Comparison of ENCODE assay signal across 16 mouse cellular contexts in genomic region chr11:106106047-106106587, GRCm38 (mm10). TPM values are rescaled to one million over a fixed set of nuclear protein-coding genes. Genes with fewer than 3 reads are reported as not detected.
DNase-seq lines count a peak whose midpoint lies in the region; ATAC-seq lines count a peak whose summit lies in the region.
"Had no signal": no experiment of that assay in that cellular context is flagged by ENCODE, and none has a peak within 500 bp of the region (broad histone marks: within the 10 kb centered on the region; RNA-seq: fewer than 3 reads in every experiment).

No protein-coding gene starts in this region.

- 0 out of 2 replicates have a peak overlapping the region, but pooled peaks have one; percentile 10 for H3K27ac ChIP-seq in liver, embryonic 15.5 days (replicated peaks)
- no peak overlapping the region for H3K27ac ChIP-seq in liver, embryonic 12.5 days

- no peaks in the 10 kb centered on the region for H3K4me1 ChIP-seq in liver, embryonic 15.5 days (replicated peaks)
- no peaks in the 10 kb centered on the region for H3K4me1 ChIP-seq in liver, embryonic 12.5 days

- peak overlapping the region; percentile 16; the same call in 1 of the 2 replicates for H3K4me2 ChIP-seq in liver, embryonic 15.5 days
- no peak overlapping the region for H3K4me2 ChIP-seq in liver, embryonic 12.5 days

- no peaks in the 10 kb centered on the region for H3K27me3 ChIP-seq in liver, embryonic 15.5 days
- H3K27me3 ChIP-seq in liver, embryonic 12.5 days (replicated peaks) = no peaks in the 10 kb centered on the region
- no peaks in the 10 kb centered on the region for H3K27me3 ChIP-seq in splenic B cell, adult 2 months (ENCODE audit: control insufficient read depth, insufficient read depth, low read length, poor library complexity, severe bottlenecking)

- DNase-seq in brain, adult 2 months (ENCODE audit: low read depth, low spot score) = peak; percentile 19
- DNase-seq in splenic B cell, adult 2 months (ENCODE audit: low read depth, low spot score) = peak; percentile 79
- no peak for DNase-seq in cerebellum, adult 9-11 months
- DNase-seq in urinary bladder, adult 2 months (ENCODE audit: low spot score) = no peak
- DNase-seq in cerebellum, adult 18-20 months = no peak
- DNase-seq: kidney, adult 11 months had no signal

- WGBS in liver, embryonic 15.5 days (ENCODE audit: insufficient replicate concordance) = 26% methylated on average over 8 of the region's 8 CpGs
- 19% methylated on average over 8 of the region's 8 CpGs for WGBS in liver, embryonic 12.5 days (ENCODE audit: insufficient replicate concordance)

- H3K36me3 ChIP-seq in liver, embryonic 15.5 days (replicated peaks) = no peaks in the 10 kb centered on the region
- 0 out of 2 replicates have a peak, but pooled peaks cover 11% of the 10 kb centered on the region for H3K36me3 ChIP-seq in liver, embryonic 12.5 days
- H3K36me3 ChIP-seq in splenic B cell, adult 2 months (ENCODE audit: control insufficient read depth, insufficient read depth, low read length, poor library complexity, severe bottlenecking) = peaks cover 4% of the 10 kb centered on the region; the same call in 1 of the 2 replicates

- no peak overlapping the region for H3K9ac ChIP-seq in liver, embryonic 15.5 days
- no peak overlapping the region for H3K9ac ChIP-seq in liver, embryonic 12.5 days

- ATAC-seq in liver, embryonic 15.5 days (ENCODE audit: insufficient read depth) = no peak
- ATAC-seq in liver, embryonic 12.5 days = no peak
- peak; percentile 97 for ATAC-seq in megakaryocyte, adult 5-6 weeks (ENCODE audit: poor library complexity, severe bottlenecking)
- ATAC-seq: activated CD4-positive, CD25-positive, alpha-beta regulatory T cell, adult 4 months had no signal

- H3K9me3 ChIP-seq in liver, embryonic 15.5 days (replicated peaks) = no peaks in the 10 kb centered on the region
- no peaks in the 10 kb centered on the region for H3K9me3 ChIP-seq in liver, embryonic 12.5 days (replicated peaks)

- H3K4me3 ChIP-seq in liver, embryonic 15.5 days (replicated peaks) = no peak overlapping the region
- H3K4me3 ChIP-seq in liver, embryonic 12.5 days = no peak overlapping the region
- H3K4me3 ChIP-seq: myocyte had no signal

RNA-seq across cellular contexts. Expression of gene Map3k3, which starts 21.7 kb away (rescaled TPM):
- polyA plus RNA-seq in liver, embryonic 15.5 days (2015; fragmentation: Nextera tagmentation; extraction: Ambion mirVana) = 5.2 and 6.0 TPM in 2 replicates
- polyA plus RNA-seq in liver, embryonic 12.5 days (2016; fragmentation: Nextera tagmentation; extraction: Ambion mirVana) = 9.7 and 11.2 TPM in 2 replicates
- total RNA-seq in megakaryocyte, adult 5-6 weeks (2015) = 45.0 and 50.4 TPM in 2 replicates
- 67.4 and 81.8 TPM in 2 replicates for total RNA-seq in megakaryocyte, adult 5-6 weeks (2017)
- 38.1 and 39.1 TPM in 2 replicates for polyA plus RNA-seq in urinary bladder, adult 2 months (2012; rRNA removed)

RNA-seq across cellular contexts. Expression of gene Taco1, which starts 40.3 kb away (rescaled TPM):
- 6.1 and 6.4 TPM in 2 replicates for polyA plus RNA-seq in liver, embryonic 15.5 days (2015; fragmentation: Nextera tagmentation; extraction: Ambion mirVana)
- 9.6 and 10.6 TPM in 2 replicates for polyA plus RNA-seq in liver, embryonic 12.5 days (2016; fragmentation: Nextera tagmentation; extraction: Ambion mirVana)
- total RNA-seq in megakaryocyte, adult 5-6 weeks (2015) = 2.9 and 4.2 TPM in 2 replicates
- total RNA-seq in megakaryocyte, adult 5-6 weeks (2017) = 9.3 and 10.2 TPM in 2 replicates
- polyA plus RNA-seq in urinary bladder, adult 2 months (2012; rRNA removed) = 11.3 and 13.1 TPM in 2 replicates

RNA-seq across cellular contexts. Expression of gene Gm10840, which starts 54.5 kb away (rescaled TPM):
- not detected in 2 replicates for polyA plus RNA-seq in liver, embryonic 15.5 days (2015; fragmentation: Nextera tagmentation; extraction: Ambion mirVana)
- not detected in 2 replicates for polyA plus RNA-seq in liver, embryonic 12.5 days (2016; fragmentation: Nextera tagmentation; extraction: Ambion mirVana)
- total RNA-seq in megakaryocyte, adult 5-6 weeks (2015) = 1.4 TPM in 1 of 2 replicates, not detected in the other
- not detected in 2 replicates for total RNA-seq in megakaryocyte, adult 5-6 weeks (2017)
- polyA plus RNA-seq in urinary bladder, adult 2 months (2012; rRNA removed) = not detected in 2 replicates
- total RNA-seq: gastrocnemius, adult 8-10 months; left cerebral cortex, postnatal 36 days had no signal
- polyA plus RNA-seq: activated CD4-positive, CD25-positive, alpha-beta regulatory T cell, adult 4 months; heart, postnatal 0 days; lung, embryonic 16.5 days; myocyte; stomach, embryonic 16.5 days had no signal

RNA-seq across cellular contexts. Expression of gene Limd2, which starts 54.5 kb away (rescaled TPM):
- 82.2 and 82.7 TPM in 2 replicates for polyA plus RNA-seq in liver, embryonic 15.5 days (2015; fragmentation: Nextera tagmentation; extraction: Ambion mirVana)
- 109 and 112 TPM in 2 replicates for polyA plus RNA-seq in liver, embryonic 12.5 days (2016; fragmentation: Nextera tagmentation; extraction: Ambion mirVana)
- total RNA-seq in megakaryocyte, adult 5-6 weeks (2015) = 242 and 247 TPM in 2 replicates
- 56.3 and 61.8 TPM in 2 replicates for total RNA-seq in megakaryocyte, adult 5-6 weeks (2017)
- 14.8 and 16.5 TPM in 2 replicates for polyA plus RNA-seq in urinary bladder, adult 2 months (2012; rRNA removed)

Comparison
In these comparisons a context has a peak if more than half of its experiments do, and no peak if none do; other contexts are left out.
1. DNase-seq: peak in brain, adult 2 months (single experiment) and splenic B cell, adult 2 months (single experiment); none in cerebellum, adult 9-11 months (single experiment), urinary bladder, adult 2 months (single experiment) and cerebellum, adult 18-20 months (0 of 2).